Mouse (Mus musculus) ES-E14 (cell line): ENCODE data around the gene Pdcd10. TPM values are rescaled to one million over a fixed set of nuclear protein-coding genes. Genes with fewer than 3 reads are reported as not detected.
A peak's percentile ranks its signal among the peaks of the same experiment; 100 is the strongest.

Source experiments
- DNase-seq: peaks from one replicate; pipeline ENCODE4 v3.0.0-alpha.2; 2013; ENCODE audit warnings: low read depth, low spot score
- H3K27ac ChIP-seq: 2 replicates; pipeline ENCODE4 v1.5.1; 2012; ENCODE audit warnings: low read depth, mild to moderate bottlenecking, low read length, moderate library complexity, mixed read lengths; ENCODE audit not compliant: poor library complexity, insufficient read depth, severe bottlenecking
- H3K36me3 ChIP-seq: 2 replicates; pipeline ENCODE4 v1.6.1; 2012; ENCODE audit warnings: mild to moderate bottlenecking, low read length, moderate library complexity, mixed read lengths; ENCODE audit not compliant: control insufficient read depth, poor library complexity, insufficient read depth, severe bottlenecking
- H3K4me1 ChIP-seq, 2 experiments: fragments of 150-350 bp in 1 of 2; sonication (generic) in 1 of 2; 2 replicates each; pipeline ENCODE4 v1.6.1; 2012; ENCODE audit warnings: low read length in 2 of 2, mild to moderate bottlenecking in 1 of 2, mixed read lengths in 1 of 2; ENCODE audit not compliant: control insufficient read depth in 2 of 2, insufficient read depth in 2 of 2, poor library complexity in 1 of 2
- H3K4me3 ChIP-seq, 2 experiments: fragments of 150-350 bp in 1 of 2; sonication (generic) in 1 of 2; 2 replicates each; pipeline ENCODE4 v1.5.1; 2012; ENCODE audit warnings: low read length in 2 of 2, low read depth in 1 of 2, mild to moderate bottlenecking in 1 of 2, mixed read lengths in 1 of 2; ENCODE audit not compliant: insufficient read depth in 1 of 2, poor library complexity in 1 of 2, severe bottlenecking in 1 of 2
- H3K9ac ChIP-seq: 2 replicates; pipeline ENCODE4 v1.6.1; 2012; ENCODE audit warnings: low read depth, mild to moderate bottlenecking, low read length, mixed read lengths; ENCODE audit not compliant: poor library complexity, insufficient read depth, severe bottlenecking
- H3K9me3 ChIP-seq: fragments of 150-350 bp; sonication (generic); 2 replicates; pipeline ENCODE4 v1.6.1; 2012; ENCODE audit warnings: low read depth, mild to moderate bottlenecking, low read length; ENCODE audit not compliant: control insufficient read depth, insufficient read depth
- CHD2 ChIP-seq: IDR thresholded peaks from 2 replicates; pipeline ENCODE4 v1.6.1; 2014; ENCODE audit warnings: mild to moderate bottlenecking, low read depth, low read length, inconsistent platforms
- HCFC1 ChIP-seq: IDR thresholded peaks from 2 replicates; pipeline ENCODE4 v1.6.1; 2012; ENCODE audit warnings: low read length, inconsistent platforms, borderline replicate concordance; ENCODE audit not compliant: insufficient read depth
- MAFK ChIP-seq: IDR thresholded peaks from 2 replicates; pipeline ENCODE4 v1.6.1; 2014; ENCODE audit warnings: mild to moderate bottlenecking, low read depth, low read length, inconsistent platforms; ENCODE audit not compliant: insufficient read depth
- ZC3H11A ChIP-seq: IDR thresholded peaks from 2 replicates; pipeline ENCODE4 v1.6.1; 2012; ENCODE audit warnings: low read depth, mild to moderate bottlenecking, inconsistent platforms, low read length, borderline replicate concordance
- ZNF384 ChIP-seq: IDR thresholded peaks from 2 replicates; pipeline ENCODE4 v1.6.1; 2012; ENCODE audit warnings: low read depth, low read length, inconsistent platforms
- in situ Hi-C, 2 experiments: fragments of 600-800 bp; cut with MboI; formaldehyde crosslinking; loops; one replicate each; pipeline ENCODE4 v1.15.1; 2025; ENCODE audit warnings: low sequenced_read_pairs in 2 of 2, inconsistent platforms in 1 of 2; ENCODE audit not compliant: unreplicated experiment in 2 of 2
- total RNA-seq: library from RNA; depleted of rRNA; stranded (reverse); fragments of 300-350 nt; gene quantifications from 2 replicates; pipeline ENCODE4 v1.2.3, GENCODE M21; 2012

Gene Pdcd10
- total RNA-seq, 1 experiment: 51.0 TPM

- Histone ChIP-seq H3K27ac (no peak overlapping the region), H3K9me3 (no peaks in the 10 kb centered on the region), H3K36me3 (peaks cover 2% of the 10 kb centered on the region; the same call in 1 of the 2 replicates), H3K9ac (no peak overlapping the region), H3K4me3 (no peak overlapping the region), H3K4me1 (no peaks in the 10 kb centered on the region)
- in situ Hi-C loops: no loop called here
- TF ChIP-seq CHD2 (no peak), ZC3H11A (no peak), HCFC1 (no peak), ZNF384 (no peak), MAFK (no peak)
- DNase-seq: no peak
Observed at GRCm38 (mm10) chr3:75522527-75522926, 34.1 kb downstream of the Pdcd10 start.

GRCm38 (mm10) chr3:75521314-75521713 lies 35.3 kb downstream of the Pdcd10 start:
- Histone ChIP-seq H3K4me3 (no peak overlapping the region), H3K9me3 (no peaks in the 10 kb centered on the region), H3K9ac (no peak overlapping the region), H3K36me3 (no peaks in the 10 kb centered on the region), H3K4me1 (no peaks in the 10 kb centered on the region), H3K27ac (no peak overlapping the region)
- TF ChIP-seq MAFK: no peak
- TF ChIP-seq ZNF384: no peak
- TF ChIP-seq CHD2: no peak
- TF ChIP-seq HCFC1: no peak
- no peak for TF ChIP-seq ZC3H11A
- no peak for DNase-seq
- in situ Hi-C loops: no loop called here

GRCm38 (mm10) chr3:75517631-75518250 lies 38.9 kb downstream of the Pdcd10 start:
- no peak overlapping the region for H3K4me3 ChIP-seq
- no peaks in the 10 kb centered on the region for H3K9me3 ChIP-seq
- DNase-seq: peak; percentile 40
- no peak overlapping the region for H3K27ac ChIP-seq
- no peaks in the 10 kb centered on the region for H3K4me1 ChIP-seq
- in situ Hi-C loops: no loop called here
- TF ChIP-seq MAFK (no peak), HCFC1 (no peak), CHD2 (no peak), ZNF384 (no peak), ZC3H11A (no peak)
- H3K9ac ChIP-seq: no peak overlapping the region
- H3K36me3 ChIP-seq: no peaks in the 10 kb centered on the region; the same call in 1 of the 2 replicates

GRCm38 (mm10) chr3:75498961-75499960 lies 57.4 kb downstream of the Pdcd10 start:
- in situ Hi-C loops: no loop called here
- Histone ChIP-seq H3K4me1 (no peaks in the 10 kb centered on the region), H3K9ac (no peak overlapping the region), H3K9me3 (no peaks in the 10 kb centered on the region), H3K27ac (no peak overlapping the region), H3K4me3 (no peak overlapping the region), H3K36me3 (no peaks in the 10 kb centered on the region)
- no peak for DNase-seq
- TF ChIP-seq HCFC1 (no peak), CHD2 (no peak), ZC3H11A (no peak), MAFK (no peak), ZNF384 (no peak)
